Mouse (Mus musculus): ENCODE data around the gene Kif2c.

Kif2c gene

DNA sequence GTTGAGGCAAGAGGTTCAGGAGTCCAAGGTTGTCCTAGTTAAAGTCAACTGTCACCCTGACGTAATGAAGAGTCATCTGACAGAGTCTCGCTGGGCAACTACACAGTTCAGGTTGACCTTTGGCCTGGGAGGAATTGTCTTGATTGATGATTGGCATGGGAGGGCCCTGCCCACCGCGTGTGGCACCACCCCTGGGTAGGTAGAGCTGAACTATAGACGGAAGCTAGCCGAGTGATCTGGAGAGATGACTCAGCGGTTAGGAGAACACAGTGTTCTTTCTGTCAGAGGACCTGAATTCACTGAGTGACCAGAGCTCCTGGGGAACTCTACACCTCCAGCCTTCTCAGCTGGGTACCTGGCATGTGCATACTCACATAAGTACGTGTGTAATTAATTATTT, 46.4 kb downstream of the Kif2c start:
- no peak for DNase-seq (ENCODE audit: low spot score)

- DNase-seq (ENCODE audit: low spot score), result no peak
Observed at GRCm38 (mm10) chr4:117134601-117134995, 47.8 kb downstream of the Kif2c start.

DNA sequence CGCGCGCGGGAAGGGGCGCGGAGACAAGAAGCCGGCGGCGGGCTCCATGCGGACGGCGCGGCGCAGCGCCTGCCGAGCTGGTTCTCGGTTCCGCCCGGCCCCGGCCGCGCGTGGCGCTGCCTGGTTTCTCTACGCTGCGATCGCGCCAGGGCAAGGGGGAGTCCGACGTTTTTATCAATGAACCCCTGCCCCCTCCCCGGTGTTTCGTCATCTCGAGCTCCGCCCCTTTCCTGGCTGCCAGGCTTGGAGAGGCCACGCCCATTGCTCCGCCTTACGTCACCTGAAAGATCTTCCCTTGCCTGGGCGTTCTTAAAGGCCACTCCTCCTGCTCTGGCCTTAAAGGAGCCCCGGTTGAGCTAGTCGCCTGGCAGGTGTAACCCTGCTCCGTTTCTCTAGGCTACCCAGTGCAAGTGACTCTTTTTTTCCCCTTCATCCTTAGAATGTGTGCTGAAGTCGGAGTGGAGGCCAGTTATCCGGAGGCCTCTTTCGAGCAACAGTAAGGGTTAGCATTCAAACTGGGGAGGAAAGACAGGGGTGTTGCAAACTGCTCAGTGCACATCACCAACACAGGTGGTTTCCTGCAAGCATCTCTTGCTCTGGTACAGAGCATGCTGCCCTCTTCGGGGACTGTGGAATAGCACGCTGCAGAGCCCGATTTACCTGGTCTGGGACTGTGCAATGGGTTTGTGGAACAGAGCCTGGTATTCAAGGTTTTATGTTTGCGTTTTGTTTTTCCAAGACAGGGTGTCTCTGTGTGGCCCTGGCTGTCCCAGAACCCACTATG, 48.4 kb downstream of the Kif2c start, which contains the start of gene Plk3:
Plk3 (minus strand) TSS at position 147 of the 784 bp plus-strand sequence.
- DNase-seq (ENCODE audit: low spot score), result peak; percentile 99

GRCm38 (mm10) chr4:117133366-117133796, 49.1 kb downstream of the Kif2c start:
- DNase-seq (ENCODE audit: low spot score), result no peak

- DNase-seq (ENCODE audit: low spot score), result no peak
Observed at GRCm38 (mm10) chr4:117132794-117133143, 49.7 kb downstream of the Kif2c start.

GRCm38 (mm10) chr4:117131890-117132793, 50.3 kb downstream of the Kif2c start:
- DNase-seq (ENCODE audit: low spot score), result no peak

GRCm38 (mm10) chr4:117131198-117131597, 51.2 kb downstream of the Kif2c start:
- no peak for DNase-seq (ENCODE audit: low spot score)

- no peak for DNase-seq (ENCODE audit: low spot score)
Observed at GRCm38 (mm10) chr4:117130790-117131189, 51.6 kb downstream of the Kif2c start.

DNA sequence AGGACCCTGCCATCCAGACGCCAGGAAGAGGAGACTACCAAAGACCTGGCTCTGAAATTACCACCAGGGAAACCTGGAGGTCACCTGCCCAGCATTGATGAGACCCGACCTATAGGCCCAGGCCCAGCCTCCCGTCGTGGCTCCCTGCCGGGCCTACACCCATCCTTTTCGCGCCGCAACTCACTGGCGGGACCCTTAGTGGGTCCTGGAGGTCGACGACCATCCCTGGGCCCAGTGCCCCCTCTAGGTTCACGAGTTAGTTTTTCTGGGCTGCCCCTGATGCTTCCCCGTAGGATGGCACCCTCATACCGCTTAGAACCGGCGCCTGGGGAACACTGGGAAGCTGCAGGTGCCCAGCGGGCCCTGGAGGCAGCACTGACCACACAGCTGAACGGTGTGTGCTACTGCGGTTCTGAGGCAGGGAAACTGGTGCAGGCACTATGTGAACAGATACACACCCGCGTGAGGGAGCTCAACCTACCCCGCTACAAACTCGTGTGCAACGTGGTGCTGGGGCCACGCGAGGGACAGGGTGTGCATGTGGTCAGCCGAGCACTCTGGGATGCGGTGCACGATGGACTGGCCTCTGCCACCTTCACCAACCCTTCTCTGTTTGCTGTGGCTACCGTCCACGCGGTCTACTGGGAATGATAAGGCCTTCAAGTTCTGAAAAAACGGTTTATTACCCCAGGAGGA, 54.3 kb downstream of the Kif2c start:
- DNase-seq (ENCODE audit: low spot score), result no peak

DNA sequence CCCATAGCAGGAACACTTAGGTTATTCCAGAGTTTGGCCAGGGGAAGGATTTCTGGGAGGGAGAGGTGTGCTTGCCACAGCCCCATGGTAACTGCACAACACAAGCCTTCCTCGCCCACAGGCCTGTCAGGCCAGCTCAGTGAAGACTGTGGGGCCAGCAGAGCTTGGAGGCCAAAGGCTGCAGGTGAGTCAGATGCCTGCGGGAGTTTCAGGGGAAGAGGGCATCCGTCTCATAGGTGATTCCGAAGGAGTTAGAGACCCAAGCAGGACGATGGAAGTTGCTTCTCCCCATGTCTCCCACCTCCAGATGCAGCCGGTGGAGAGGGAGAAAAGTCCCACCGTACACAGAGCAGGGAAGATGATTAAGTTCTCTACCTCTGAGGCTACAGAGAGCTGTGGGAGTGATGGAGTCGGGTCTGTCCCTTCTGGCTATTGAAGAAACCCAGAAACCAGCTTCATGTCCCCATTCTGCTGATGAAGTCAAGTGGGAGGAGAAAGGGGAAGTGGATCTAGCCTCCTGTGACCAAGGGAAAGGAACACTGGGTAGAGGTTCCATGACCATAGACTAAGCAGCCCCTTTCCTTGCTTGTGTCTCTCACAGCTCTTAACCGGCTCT, 55.7 kb downstream of the Kif2c start, which contains the start of gene Tctex1d4:
Tctex1d4 (plus strand) TSS at position 120 of the 616 bp plus-strand sequence.
- peak; percentile 42 for DNase-seq (ENCODE audit: low spot score)

GRCm38 (mm10) chr4:117125910-117126674, 56.3 kb downstream of the Kif2c start:
- peak; percentile 67 for DNase-seq (ENCODE audit: low spot score)

DNA sequence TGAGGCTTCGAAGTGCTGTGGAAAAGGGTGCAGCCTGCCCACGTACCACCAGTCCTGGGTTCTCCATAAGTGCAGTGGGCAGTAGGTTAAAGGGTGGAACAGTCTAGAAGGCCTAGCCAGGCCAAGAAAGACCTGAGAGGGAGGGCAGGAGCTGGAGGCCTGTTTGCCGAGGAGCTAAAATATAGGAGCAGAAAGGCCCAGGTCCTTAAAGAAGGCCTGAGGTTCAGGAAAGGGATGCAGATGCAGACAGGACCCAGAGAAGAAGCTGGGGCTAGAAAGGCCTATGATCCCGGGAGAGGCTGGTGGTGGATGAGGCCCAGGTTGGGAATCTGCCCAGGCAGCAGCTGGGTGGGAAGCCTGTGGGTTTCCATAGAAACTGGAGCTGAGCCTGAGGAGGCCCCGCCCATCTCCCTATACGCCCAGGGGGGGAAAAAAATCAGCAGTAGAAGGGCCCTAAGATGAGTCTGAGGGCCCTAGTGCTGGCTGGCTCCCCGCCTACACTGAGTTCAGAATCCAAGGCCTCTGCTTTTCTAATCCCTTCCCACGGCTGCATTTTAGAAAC, 57.0 kb downstream of the Kif2c start, which contains the start of gene Btbd19:
Btbd19 (minus strand) TSS at position 378 of the 562 bp plus-strand sequence.
- DNase-seq (ENCODE audit: low spot score), result peak; percentile 84

- no peak for DNase-seq (ENCODE audit: low spot score)
Observed at GRCm38 (mm10) chr4:117124518-117125347, 57.7 kb downstream of the Kif2c start.

DNA sequence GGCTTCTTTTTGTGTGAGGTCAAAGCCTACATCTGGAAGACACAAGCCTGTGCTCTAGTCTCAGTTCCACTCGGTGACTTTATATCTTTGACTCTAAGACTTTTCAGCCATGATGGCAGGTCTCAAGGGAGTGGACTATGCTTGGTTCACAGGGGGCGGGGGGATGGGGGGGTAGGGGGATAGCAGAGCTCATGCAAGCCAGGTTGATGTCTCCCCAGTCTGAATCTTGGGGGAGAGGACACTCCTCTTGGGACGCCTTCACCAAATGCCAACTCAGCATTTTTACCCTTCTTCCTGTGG, 58.3 kb downstream of the Kif2c start:
- no peak for DNase-seq (ENCODE audit: low spot score)

- no peak for DNase-seq (ENCODE audit: low spot score)
Observed at GRCm38 (mm10) chr4:117123546-117124217, 58.8 kb downstream of the Kif2c start.

DNA sequence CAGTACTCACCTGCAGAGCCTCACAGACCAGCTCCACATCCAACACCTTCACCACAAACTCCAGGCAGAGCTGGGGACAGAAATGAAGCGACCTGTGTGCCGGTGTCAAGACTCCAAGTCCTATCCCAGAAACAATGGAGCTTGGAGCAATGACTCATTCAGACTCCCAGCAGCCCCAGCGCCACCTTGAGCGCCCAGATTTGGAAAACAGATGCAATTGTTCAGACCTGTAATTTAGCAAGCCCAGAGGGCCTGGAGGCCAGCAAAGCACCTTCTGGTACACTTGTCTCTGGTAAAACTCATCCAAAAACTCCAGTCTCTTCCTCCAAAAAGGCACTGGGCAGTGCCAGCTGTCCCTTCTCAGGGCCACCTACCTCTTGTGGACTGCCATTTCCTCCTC, 60.2 kb downstream of the Kif2c start:
- no peak for DNase-seq (ENCODE audit: low spot score)

GRCm38 (mm10) chr4:117120445-117121414, 61.7 kb downstream of the Kif2c start:
- peak; percentile 92 for DNase-seq (ENCODE audit: low spot score)

DNA sequence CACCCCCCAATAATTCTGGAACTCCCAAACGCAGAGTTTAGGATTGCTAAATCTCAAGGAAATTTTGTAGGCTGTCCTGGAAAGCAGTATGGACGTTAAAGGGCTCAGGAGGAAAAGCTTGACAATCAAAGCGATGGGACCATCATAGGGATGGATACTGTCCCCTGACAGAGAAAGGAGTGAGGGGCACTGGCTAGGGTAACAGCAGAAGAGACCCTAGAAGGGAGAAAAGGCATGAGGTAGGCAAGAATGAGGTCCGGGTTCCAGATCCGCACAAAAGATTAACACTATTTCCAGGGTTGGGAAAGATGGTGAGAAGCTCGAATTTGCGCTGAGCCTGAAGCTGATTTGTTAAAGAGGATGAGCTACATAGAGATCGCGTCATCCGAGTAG, 62.4 kb downstream of the Kif2c start:
- no peak for DNase-seq (ENCODE audit: low spot score)

All from testis, postnatal 10 days (tissue).